Comparison of ENCODE assay signal across 9 mouse cellular contexts in genomic region chr14:45529411-45530363, GRCm38 (mm10). TPM values are rescaled to one million over a fixed set of nuclear protein-coding genes. Genes with fewer than 3 reads are reported as not detected.
DNase-seq lines count a peak whose midpoint lies in the region; ATAC-seq and TF ChIP-seq lines count a peak whose summit lies in the region.
"Had no signal": no experiment of that assay in that cellular context is flagged by ENCODE, and none has a peak within 500 bp of the region (broad histone marks: within the 10 kb centered on the region; RNA-seq: fewer than 3 reads in every experiment).

Fermt2 (minus strand) TSS chr14:45530118.

- TF ChIP-seq POLR2A in thymus, adult 2 months (IDR thresholded peaks at IDR 0.05; ENCODE audit: control insufficient read depth, extremely low read depth, insufficient read depth, low read length, poor library complexity): no peak
- peak; percentile 69 for TF ChIP-seq POLR2A in liver, adult 2 months (IDR thresholded peaks at IDR 0.05; ENCODE audit: extremely low read depth, insufficient read depth, low read length)

- no peak for TF ChIP-seq CTCF in thymus, adult 2 months (IDR thresholded peaks at IDR 0.05; ENCODE audit: borderline replicate concordance, control insufficient read depth, extremely low read depth, insufficient read depth, low read length, poor library complexity)
- TF ChIP-seq CTCF in liver, adult 2 months (IDR thresholded peaks at IDR 0.05; ENCODE audit: low read depth, low read length): no peak

- whole genome bisulfite sequencing in thymus, adult 2 months: 2% methylated on average over 105 of the region's 126 CpGs
- WGBS in heart, embryonic 11.5 days (ENCODE audit: insufficient replicate concordance): under 1% methylated on average over 109 of the region's 126 CpGs
- WGBS in kidney, embryonic 16.5 days: under 1% methylated on average over 51 of the region's 126 CpGs
- WGBS in liver, adult 2 months: 3% methylated on average over 102 of the region's 126 CpGs
- WGBS in neural tube, embryonic 12.5 days: under 1% methylated on average over 106 of the region's 126 CpGs

- H3K27ac ChIP-seq in thymus, adult 2 months (ENCODE audit: control insufficient read depth, insufficient read depth, low read length): no peak within 1 kb of the TSS
- H3K27ac ChIP-seq in heart, embryonic 11.5 days (ENCODE audit: low read depth, low read length): peak within 1 kb of the TSS; percentile 99
- peak within 1 kb of the TSS; percentile 98 for H3K27ac ChIP-seq in kidney, embryonic 16.5 days (ENCODE audit: low read length)
- H3K27ac ChIP-seq in liver, adult 2 months (replicated peaks; ENCODE audit: insufficient read depth, low read depth, low read length): peak within 1 kb of the TSS; percentile 82
- peak within 1 kb of the TSS; percentile 83 for H3K27ac ChIP-seq in neural tube, embryonic 12.5 days

- H3K9ac ChIP-seq in heart, embryonic 11.5 days (ENCODE audit: low read depth, low read length): peak within 1 kb of the TSS; percentile 93
- H3K9ac ChIP-seq in kidney, embryonic 16.5 days (replicated peaks; ENCODE audit: low read length): peak within 1 kb of the TSS; percentile 93
- peak within 1 kb of the TSS; percentile 96 for H3K9ac ChIP-seq in liver, adult 2 months (ENCODE audit: low read depth, low read length)
- H3K9ac ChIP-seq in neural tube, embryonic 12.5 days: peak within 1 kb of the TSS; percentile 87

- no peak for DNase-seq in thymus, adult 2 months
- DNase-seq in thymus, adult 18-20 months: no peak
- DNase-seq in fibroblast of lung, adult 2 months (ENCODE audit: low read depth): peak; percentile 41
- peak; percentile 54 for DNase-seq in liver, adult 2 months (ENCODE audit: extremely low read depth, low read depth, low spot score)
- DNase-seq in thymus, postnatal 25 days: peak; percentile 5

- no peaks in the 10 kb centered on the region for H3K9me3 ChIP-seq in heart, embryonic 11.5 days (replicated peaks; ENCODE audit: control insufficient read depth, low read length)
- H3K9me3 ChIP-seq in kidney, embryonic 16.5 days (ENCODE audit: low read length): no peaks in the 10 kb centered on the region
- H3K9me3 ChIP-seq in neural tube, embryonic 12.5 days: no peaks in the 10 kb centered on the region

- H3K79me2 ChIP-seq in liver, adult 2 months (ENCODE audit: control insufficient read depth, insufficient read depth, low read length): peaks cover 9% of the 10 kb centered on the region; the same call in 1 of the 2 replicates

- peaks cover 3% of the 10 kb centered on the region; the same call in 1 of the 2 replicates for H3K27me3 ChIP-seq in thymus, adult 2 months (ENCODE audit: control insufficient read depth, insufficient read depth, low read length)
- no peaks in the 10 kb centered on the region for H3K27me3 ChIP-seq in heart, embryonic 11.5 days (ENCODE audit: control insufficient read depth, insufficient read depth, low read length)
- no peaks in the 10 kb centered on the region for H3K27me3 ChIP-seq in kidney, embryonic 16.5 days (ENCODE audit: insufficient read depth, low read length)
- no peaks in the 10 kb centered on the region for H3K27me3 ChIP-seq in liver, adult 2 months (ENCODE audit: control insufficient read depth, insufficient read depth, low read length)
- no peaks in the 10 kb centered on the region for H3K27me3 ChIP-seq in neural tube, embryonic 12.5 days (replicated peaks)
- H3K27me3 ChIP-seq: CH12.LX had no signal

- ATAC-seq in heart, embryonic 11.5 days (replicated peaks; ENCODE audit: insufficient number of reproducible peaks, low FRiP score, low TSS enrichment): peak; percentile 86
- ATAC-seq in kidney, embryonic 16.5 days (ENCODE audit: low FRiP score, low TSS enrichment): peak; percentile 95
- peak; percentile 85 for ATAC-seq in neural tube, embryonic 12.5 days (ENCODE audit: low FRiP score, low read depth)

- H3K4me3 ChIP-seq in thymus, adult 2 months (ENCODE audit: control insufficient read depth, insufficient read depth, low read length): peak within 1 kb of the TSS; percentile 34
- peak within 1 kb of the TSS; percentile 66 for H3K4me3 ChIP-seq in heart, embryonic 11.5 days (ENCODE audit: low read depth, low read length)
- peak within 1 kb of the TSS; percentile 90 for H3K4me3 ChIP-seq in kidney, embryonic 16.5 days (ENCODE audit: low read length)
- peak within 1 kb of the TSS; percentile 59 for H3K4me3 ChIP-seq in liver, adult 2 months (ENCODE audit: insufficient read depth, low read depth, low read length)
- H3K4me3 ChIP-seq in neural tube, embryonic 12.5 days: peak within 1 kb of the TSS; percentile 77

- H3K4me2 ChIP-seq in heart, embryonic 11.5 days: peak within 1 kb of the TSS; percentile 83
- peak within 1 kb of the TSS; percentile 83 for H3K4me2 ChIP-seq in kidney, embryonic 16.5 days (replicated peaks; ENCODE audit: low read depth, low read length)
- H3K4me2 ChIP-seq in neural tube, embryonic 12.5 days (replicated peaks): peak within 1 kb of the TSS; percentile 80

- no peaks in the 10 kb centered on the region for H3K36me3 ChIP-seq in thymus, adult 2 months (ENCODE audit: control insufficient read depth, insufficient read depth, low read length)
- no peaks in the 10 kb centered on the region for H3K36me3 ChIP-seq in heart, embryonic 11.5 days (ENCODE audit: control insufficient read depth, insufficient read depth, low read length)
- no peaks in the 10 kb centered on the region for H3K36me3 ChIP-seq in kidney, embryonic 16.5 days (ENCODE audit: insufficient read depth, low read length)
- no peaks in the 10 kb centered on the region for H3K36me3 ChIP-seq in liver, adult 2 months (ENCODE audit: control insufficient read depth, insufficient read depth, low read length)
- no peaks in the 10 kb centered on the region for H3K36me3 ChIP-seq in neural tube, embryonic 12.5 days

- no peaks in the 10 kb centered on the region for H3K4me1 ChIP-seq in thymus, adult 2 months (replicated peaks; ENCODE audit: control insufficient read depth, insufficient read depth, low read length)
- peaks cover 12% of the 10 kb centered on the region for H3K4me1 ChIP-seq in heart, embryonic 11.5 days (ENCODE audit: control insufficient read depth, insufficient read depth, low read length)
- H3K4me1 ChIP-seq in kidney, embryonic 16.5 days (ENCODE audit: insufficient read depth, low read length): peaks cover 28% of the 10 kb centered on the region
- H3K4me1 ChIP-seq in liver, adult 2 months (ENCODE audit: control insufficient read depth, insufficient read depth, low read length): peaks cover 18% of the 10 kb centered on the region
- H3K4me1 ChIP-seq in neural tube, embryonic 12.5 days: peaks cover 23% of the 10 kb centered on the region

RNA-seq across cellular contexts. Expression of gene Fermt2, which starts in this region (rescaled TPM):
- polyA plus RNA-seq in thymus, adult 2 months (2012; rRNA removed): 3.9 and 8.2 TPM in 2 replicates
- 168 and 188 TPM in 2 replicates for polyA plus RNA-seq in heart, embryonic 11.5 days (2014; fragmentation: Nextera tagmentation; extraction: Ambion mirVana)
- 164 and 176 TPM in 2 replicates for polyA plus RNA-seq in kidney, embryonic 16.5 days (2015; fragmentation: Nextera tagmentation; extraction: Ambion mirVana)
- total RNA-seq in liver, adult 2 months (2014; rRNA removed): 95.1 and 104 TPM in 2 replicates
- 37.4 and 49.7 TPM in 2 replicates for polyA plus RNA-seq in liver, adult 2 months (2012; rRNA removed)
- polyA plus RNA-seq in neural tube, embryonic 12.5 days (2016; fragmentation: Nextera tagmentation; extraction: Ambion mirVana): 78.1 and 85.4 TPM in 2 replicates
- total RNA-seq: CH12.LX had no signal

Comparison
In these comparisons a context has a peak if more than half of its experiments do, and no peak if none do; other contexts are left out.
1. DNase-seq: peak in fibroblast of lung, adult 2 months (single experiment), liver, adult 2 months (single experiment) and thymus, postnatal 25 days (single experiment); none in thymus, adult 2 months (single experiment) and thymus, adult 18-20 months (0 of 2).
2. H3K4me3 ChIP-seq: peak in every context shown above with its lines; median percentile 90 in kidney, embryonic 16.5 days; 77 in neural tube, embryonic 12.5 days; 66 in heart, embryonic 11.5 days; 59 in liver, adult 2 months; 34 in thymus, adult 2 months.
3. Peak in every context shown above with its lines, with median percentiles within 50 percentile points of each other: ATAC-seq, H3K4me2 ChIP-seq and H3K9ac ChIP-seq.